Mouse (Mus musculus): Measurements from ENCODE around the gene Phf20. TPM values are rescaled to one million over a fixed set of nuclear protein-coding genes. Genes with fewer than 3 reads are reported as not detected.

Gene Phf20
- 16.5 and 19.8 TPM in 2 replicates for polyA plus RNA-seq (2015; fragmentation: Nextera tagmentation; extraction: Ambion mirVana)

- Histone ChIP-seq H3K9me3 (replicated peaks) (no peaks in the 10 kb centered on the region), H3K36me3 (peaks cover 16% of the 10 kb centered on the region), H3K9ac (peak within 1 kb of the TSS; percentile 85), H3K4me1 (replicated peaks) (peaks cover 44% of the 10 kb centered on the region), H3K4me2 (peak within 1 kb of the TSS; percentile 92), H3K4me3 (replicated peaks) (peak within 1 kb of the TSS; percentile 73), H3K27me3 (no peaks in the 10 kb centered on the region), H3K27ac (peak within 1 kb of the TSS; percentile 94)
- peak; percentile 96 for DNase-seq
- ATAC-seq (ENCODE audit: low read depth), result peak; percentile 97
- WGBS (ENCODE audit: insufficient replicate concordance), result under 1% methylated on average over 88 of the region's 88 CpGs
Observed at GRCm38 (mm10) chr2:156196302-156197128, at the start of gene Phf20. TSS of gene Phf20 (plus strand) at chr2:156196466.

- Histone ChIP-seq H3K4me3 (replicated peaks) (no peak overlapping the region), H3K4me2 (no peak overlapping the region), H3K9me3 (replicated peaks) (no peaks in the 10 kb centered on the region), H3K27me3 (no peaks in the 10 kb centered on the region), H3K4me1 (replicated peaks) (peaks cover 19% of the 10 kb centered on the region), H3K27ac (no peak overlapping the region), H3K36me3 (peaks cover 55% of the 10 kb centered on the region), H3K9ac (no peak overlapping the region)
- WGBS (ENCODE audit: insufficient replicate concordance), result 87% methylated on average over 3 of the region's 3 CpGs
- no peak for DNase-seq
- no peak for ATAC-seq (ENCODE audit: low read depth)
Observed at GRCm38 (mm10) chr2:156147316-156147915, 48.9 kb upstream of the Phf20 start.

- H3K4me3 ChIP-seq (replicated peaks), result no peak overlapping the region
- no peaks in the 10 kb centered on the region for H3K9me3 ChIP-seq (replicated peaks)
- H3K4me2 ChIP-seq, result no peak overlapping the region
- H3K9ac ChIP-seq, result no peak overlapping the region
- ATAC-seq (ENCODE audit: low read depth), result no peak
- H3K4me1 ChIP-seq (replicated peaks), result no peaks in the 10 kb centered on the region; the same call in 1 of the 2 replicates
- no peak overlapping the region for H3K27ac ChIP-seq
- H3K27me3 ChIP-seq, result no peaks in the 10 kb centered on the region
- peaks cover 82% of the 10 kb centered on the region for H3K36me3 ChIP-seq
- DNase-seq, result no peak
Observed at GRCm38 (mm10) chr2:156151538-156151937, 44.7 kb upstream of the Phf20 start.

- no peak overlapping the region for H3K4me3 ChIP-seq (replicated peaks)
- WGBS (ENCODE audit: insufficient replicate concordance), result 97% methylated on average over 1 of the region's 1 CpGs
- no peak for ATAC-seq (ENCODE audit: low read depth)
- no peaks in the 10 kb centered on the region for H3K9me3 ChIP-seq (replicated peaks)
- no peaks in the 10 kb centered on the region for H3K27me3 ChIP-seq
- H3K4me1 ChIP-seq (replicated peaks), result no peaks in the 10 kb centered on the region
- H3K36me3 ChIP-seq, result peaks cover 89% of the 10 kb centered on the region
- H3K4me2 ChIP-seq, result no peak overlapping the region
- no peak for DNase-seq
- no peak overlapping the region for H3K27ac ChIP-seq
- H3K9ac ChIP-seq, result no peak overlapping the region
Observed at GRCm38 (mm10) chr2:156165478-156165877, 30.8 kb upstream of the Phf20 start.

- no peak overlapping the region for H3K9ac ChIP-seq
- WGBS (ENCODE audit: insufficient replicate concordance), result 90% methylated on average over 5 of the region's 5 CpGs
- DNase-seq (no peak), ATAC-seq (ENCODE audit: low read depth) (no peak)
- H3K4me3 ChIP-seq (replicated peaks), result no peak overlapping the region
- H3K4me1 ChIP-seq (replicated peaks), result no peaks in the 10 kb centered on the region
- no peaks in the 10 kb centered on the region for H3K9me3 ChIP-seq (replicated peaks)
- H3K27ac ChIP-seq, result no peak overlapping the region
- no peak overlapping the region for H3K4me2 ChIP-seq
- H3K36me3 ChIP-seq, result peaks cover 94% of the 10 kb centered on the region
- no peaks in the 10 kb centered on the region for H3K27me3 ChIP-seq
Observed at GRCm38 (mm10) chr2:156166557-156166956, 29.7 kb upstream of the Phf20 start.

GRCm38 (mm10) chr2:156177079-156177478 lies 19.2 kb upstream of the Phf20 start:
- no peaks in the 10 kb centered on the region for H3K9me3 ChIP-seq (replicated peaks)
- no peak for DNase-seq
- H3K4me3 ChIP-seq (replicated peaks), result peak overlapping the region; percentile 23
- peaks cover 61% of the 10 kb centered on the region for H3K36me3 ChIP-seq
- H3K27ac ChIP-seq, result no peak overlapping the region
- no peaks in the 10 kb centered on the region for H3K27me3 ChIP-seq
- peaks cover 36% of the 10 kb centered on the region for H3K4me1 ChIP-seq (replicated peaks)
- H3K9ac ChIP-seq, result peak overlapping the region; percentile 15; the same call in 1 of the 2 replicates
- 73% methylated on average over 6 of the region's 6 CpGs for WGBS (ENCODE audit: insufficient replicate concordance)
- H3K4me2 ChIP-seq, result peak overlapping the region; percentile 44
- no peak for ATAC-seq (ENCODE audit: low read depth)

GRCm38 (mm10) chr2:156177651-156178050 lies 18.6 kb upstream of the Phf20 start:
- Histone ChIP-seq H3K9me3 (replicated peaks) (no peaks in the 10 kb centered on the region), H3K27ac (no peak overlapping the region), H3K4me2 (peak overlapping the region; percentile 90), H3K27me3 (no peaks in the 10 kb centered on the region), H3K4me1 (replicated peaks) (peaks cover 41% of the 10 kb centered on the region), H3K4me3 (replicated peaks) (peak overlapping the region; percentile 100), H3K36me3 (peaks cover 56% of the 10 kb centered on the region), H3K9ac (peak overlapping the region; percentile 45)
- WGBS (ENCODE audit: insufficient replicate concordance), result 66% methylated on average over 7 of the region's 7 CpGs
- no peak for ATAC-seq (ENCODE audit: low read depth)
- DNase-seq, result no peak

- Histone ChIP-seq H3K4me1 (replicated peaks) (peaks cover 41% of the 10 kb centered on the region), H3K36me3 (peaks cover 43% of the 10 kb centered on the region), H3K27me3 (no peaks in the 10 kb centered on the region), H3K9ac (peak overlapping the region; percentile 100), H3K4me2 (peak overlapping the region; percentile 90), H3K4me3 (replicated peaks) (peak overlapping the region; percentile 100), H3K9me3 (replicated peaks) (no peaks in the 10 kb centered on the region), H3K27ac (peak overlapping the region; percentile 98)
- under 1% methylated on average over 47 of the region's 47 CpGs for WGBS (ENCODE audit: insufficient replicate concordance)
- DNase-seq (peak; percentile 70), ATAC-seq (ENCODE audit: low read depth) (peak; percentile 37)
Observed at GRCm38 (mm10) chr2:156179046-156179795, 17.0 kb upstream of the Phf20 start.

GRCm38 (mm10) chr2:156179796-156180093 lies 16.5 kb upstream of the Phf20 start:
- 0% methylated on average over 38 of the region's 41 CpGs for WGBS (ENCODE audit: insufficient replicate concordance)
- H3K4me1 ChIP-seq (replicated peaks), result peaks cover 41% of the 10 kb centered on the region
- H3K4me2 ChIP-seq, result peak overlapping the region; percentile 90
- no peak for DNase-seq
- H3K4me3 ChIP-seq (replicated peaks), result peak overlapping the region; percentile 100
- peak; percentile 22 for ATAC-seq (ENCODE audit: low read depth)
- H3K9ac ChIP-seq, result peak overlapping the region; percentile 100
- H3K27me3 ChIP-seq, result no peaks in the 10 kb centered on the region
- peaks cover 37% of the 10 kb centered on the region for H3K36me3 ChIP-seq
- peak overlapping the region; percentile 98 for H3K27ac ChIP-seq
- no peaks in the 10 kb centered on the region for H3K9me3 ChIP-seq (replicated peaks)

GRCm38 (mm10) chr2:156180094-156180821 lies 16.0 kb upstream of the Phf20 start, which contains the start of gene Rbm39:
TSS of gene Rbm39 (minus strand) at chr2:156180238.
- peak within 1 kb of the TSS; percentile 90 for H3K4me2 ChIP-seq
- no peaks in the 10 kb centered on the region for H3K9me3 ChIP-seq (replicated peaks)
- H3K4me1 ChIP-seq (replicated peaks), result peaks cover 41% of the 10 kb centered on the region
- WGBS (ENCODE audit: insufficient replicate concordance), result under 1% methylated on average over 47 of the region's 47 CpGs
- H3K27me3 ChIP-seq, result no peaks in the 10 kb centered on the region
- DNase-seq, result peak; percentile 99
- peaks cover 34% of the 10 kb centered on the region for H3K36me3 ChIP-seq
- peak; percentile 94 for ATAC-seq (ENCODE audit: low read depth)
- peak within 1 kb of the TSS; percentile 100 for H3K4me3 ChIP-seq (replicated peaks)
- peak within 1 kb of the TSS; percentile 100 for H3K9ac ChIP-seq
- H3K27ac ChIP-seq, result peak within 1 kb of the TSS; percentile 98

Data from liver, embryonic 13.5 days (tissue).